Mouse (Mus musculus) heart, postnatal 36 days (tissue): ENCODE measurements around the gene Olfr1138. TPM values are rescaled to one million over a fixed set of nuclear protein-coding genes. Genes with fewer than 3 reads are reported as not detected.

Experiments used
- DNase-seq, 2 experiments: peaks; one replicate each; pipeline ENCODE4 v3.0.0; 2021 to 2022
- intact Hi-C: fragments of 180-260 bp; cut with DNase I; formaldehyde crosslinking; loops from one replicate; pipeline ENCODE4 v1.15.1; 2025
- total RNA-seq, 2 experiments: library from RNA; stranded (reverse); gene quantifications; 2 replicates each; pipeline ENCODE4 v1.2.3; 2021

The Olfr1138 gene
- total RNA-seq, result not detected

DNA sequence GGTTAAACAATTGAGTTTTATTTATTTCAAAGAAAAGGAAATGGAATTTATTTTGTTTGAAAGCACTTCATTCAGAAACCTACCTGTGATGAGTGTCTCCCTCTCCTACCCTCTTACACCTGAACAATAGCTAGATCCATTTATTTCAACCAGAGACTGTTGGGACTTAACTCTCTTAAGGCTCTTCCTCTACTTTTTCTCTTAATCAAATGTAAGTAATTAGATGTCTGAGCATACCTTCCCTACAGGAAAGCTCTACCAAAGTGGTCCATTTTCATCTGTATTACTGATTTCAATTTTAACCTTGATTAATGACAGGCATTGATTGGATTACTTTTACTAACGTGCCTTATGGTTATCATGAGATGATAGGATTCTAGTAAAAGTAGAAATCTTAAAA lies at the start of gene Olfr1138:
Olfr1138 (minus strand) TSS at position 101 of the 400 bp plus-strand sequence.
- no peak for DNase-seq
- intact Hi-C loops, result no loop called here

DNA sequence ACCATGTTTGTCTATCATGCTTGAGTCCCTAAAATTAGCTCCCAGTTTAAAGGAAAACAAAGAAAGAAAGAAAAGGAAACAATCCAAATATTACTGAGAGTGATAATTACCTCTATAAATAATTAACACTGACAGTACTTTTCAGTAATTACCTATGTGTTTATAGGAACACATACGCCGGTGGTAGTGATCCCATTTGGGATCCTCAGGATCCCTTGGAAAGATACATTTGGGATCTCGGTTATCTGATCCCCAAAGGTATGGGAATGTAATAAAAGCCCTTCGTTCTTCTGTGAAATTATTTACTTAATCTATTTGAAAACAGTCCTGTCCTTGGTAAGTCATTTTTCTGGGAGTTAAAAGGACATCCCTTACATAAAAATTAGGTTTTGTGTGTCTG lies 39.4 kb upstream of the Olfr1138 start, which contains the start of gene Olfr152:
Olfr152 (plus strand) TSS at position 301 of the 400 bp plus-strand sequence.
- DNase-seq, result no peak
- intact Hi-C loops, result no loop called here

DNA sequence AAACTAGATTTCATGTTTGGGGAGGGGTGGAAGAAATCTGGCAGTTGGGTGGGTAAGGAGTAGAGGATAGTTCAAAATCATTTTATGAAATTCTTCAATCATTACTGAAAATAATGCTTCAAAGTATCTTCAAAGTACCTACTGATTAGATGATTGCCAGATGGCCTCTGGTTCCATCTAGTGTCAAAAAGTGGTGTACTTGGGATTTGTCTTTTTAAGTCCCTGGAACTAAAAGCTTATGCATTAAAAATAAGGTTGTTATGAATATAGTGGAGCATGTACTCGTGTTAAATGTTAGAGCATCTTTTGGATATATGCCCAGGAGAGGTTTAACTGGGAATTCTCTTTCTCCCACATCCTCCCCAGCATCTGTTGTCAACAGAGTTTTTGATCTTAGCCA lies 36.4 kb upstream of the Olfr1138 start:
- intact Hi-C loops, result no loop called here
- DNase-seq, result no peak

DNA sequence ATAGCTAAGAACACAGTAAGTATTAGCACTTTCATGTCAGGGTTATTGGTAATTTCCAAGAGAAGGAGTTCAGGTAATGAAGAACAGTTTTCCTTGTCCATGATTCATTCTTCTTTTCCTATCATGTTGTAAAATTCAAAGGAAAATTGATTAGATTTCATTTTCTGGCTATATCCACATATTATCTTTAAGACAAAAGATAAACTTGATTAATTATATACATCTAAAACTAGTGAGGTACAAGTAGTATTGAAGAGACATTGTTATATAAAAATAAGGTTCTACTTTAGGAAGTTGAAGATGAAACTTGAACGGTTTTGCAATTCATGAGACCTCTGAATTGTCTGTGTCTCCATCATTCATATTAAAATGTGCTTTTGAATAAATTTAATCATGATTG lies 14.1 kb upstream of the Olfr1138 start, which contains the start of gene Olfr1141:
Olfr1141 (minus strand) TSS at position 101 of the 400 bp plus-strand sequence.
- DNase-seq, result no peak
- intact Hi-C loops, result no loop called here

DNA sequence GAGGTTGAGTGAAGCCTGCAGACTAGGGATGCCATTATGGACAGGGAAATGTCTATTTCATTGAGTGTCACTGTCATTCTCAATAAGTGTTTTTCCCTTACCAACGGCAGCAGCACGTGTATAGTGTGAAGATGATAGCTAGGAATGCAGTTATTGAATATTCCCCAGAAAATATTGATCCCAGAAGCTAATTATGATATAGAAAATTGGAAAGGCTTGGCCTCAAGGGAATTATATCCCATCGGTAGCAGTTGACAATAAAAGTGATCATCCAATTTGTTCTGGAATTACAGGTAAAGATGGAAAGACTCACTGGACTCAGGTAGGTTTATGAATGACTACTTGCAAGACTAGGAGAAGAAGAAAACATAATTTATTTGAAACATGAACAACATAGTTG lies 3.7 kb upstream of the Olfr1138 start, which contains the start of gene Olfr1140:
Olfr1140 (plus strand) TSS at position 301 of the 400 bp plus-strand sequence.
- DNase-seq, result no peak
- intact Hi-C loops, result no loop called here

- intact Hi-C loops, result no loop called here
- DNase-seq, result no peak
These were observed 26.7 kb downstream of the Olfr1138 start, which contains the start of gene Olfr1137 for GRCm38 (mm10) chr2:87713079-87713478. TSS of gene Olfr1137 (minus strand) at chr2:87713179.

- no peak for DNase-seq
- intact Hi-C loops, result no loop called here
These were observed 45.9 kb downstream of the Olfr1138 start, which contains the start of gene Olfr1136 for GRCm38 (mm10) chr2:87693847-87694246. TSS of gene Olfr1136 (minus strand) at chr2:87693947.

Other genes with a start within 250 kb of the Olfr1138 start
- not detected for gene Pramel7, start 242.9 kb downstream of the Olfr1138 start, total RNA-seq
- gene Pramel6, start 233.4 kb downstream of the Olfr1138 start, total RNA-seq, result not detected
- gene Olfr153, start 208.2 kb downstream of the Olfr1138 start, total RNA-seq, result not detected
- not detected for gene Olfr1128, start 194.4 kb downstream of the Olfr1138 start, total RNA-seq
- not detected for gene Olfr1129, start 166.1 kb downstream of the Olfr1138 start, total RNA-seq
- not detected for gene Olfr1130, start 133.8 kb downstream of the Olfr1138 start, total RNA-seq
- gene Olfr1131, start 112.9 kb downstream of the Olfr1138 start, total RNA-seq, result not detected
- gene Olfr1132, start 102.4 kb downstream of the Olfr1138 start, total RNA-seq, result not detected
- not detected for gene Olfr1133, start 92.6 kb downstream of the Olfr1138 start, total RNA-seq
- gene Olfr1134, start 81.5 kb downstream of the Olfr1138 start, total RNA-seq, result not detected
- not detected for gene Olfr1135, start 66.3 kb downstream of the Olfr1138 start, total RNA-seq
- gene Olfr1136, start 46.0 kb downstream of the Olfr1138 start, total RNA-seq, result not detected
- gene Olfr1137, start 26.8 kb downstream of the Olfr1138 start, total RNA-seq, result not detected
- gene Olfr1140, start 3.8 kb upstream of the Olfr1138 start, total RNA-seq, result not detected
- not detected for gene Olfr1141, start 14.0 kb upstream of the Olfr1138 start, total RNA-seq
- not detected for gene Olfr152, start 39.5 kb upstream of the Olfr1138 start, total RNA-seq
- gene Olfr1143, start 60.6 kb upstream of the Olfr1138 start, total RNA-seq, result not detected
- not detected for gene Olfr1145, start 69.8 kb upstream of the Olfr1138 start, total RNA-seq
- not detected for gene Olfr1148, start 90.6 kb upstream of the Olfr1138 start, total RNA-seq
- gene Olfr1150-ps1, start 104.0 kb upstream of the Olfr1138 start, total RNA-seq, result not detected
- not detected for gene Olfr1151, start 115.9 kb upstream of the Olfr1138 start, total RNA-seq
- not detected for gene Olfr1152, start 126.5 kb upstream of the Olfr1138 start, total RNA-seq
- not detected for gene Olfr1153, start 155.0 kb upstream of the Olfr1138 start, total RNA-seq
- not detected for gene Olfr1154, start 165.2 kb upstream of the Olfr1138 start, total RNA-seq
- not detected for gene Olfr1155, start 205.2 kb upstream of the Olfr1138 start, total RNA-seq
- gene Olfr1156, start 213.1 kb upstream of the Olfr1138 start, total RNA-seq, result not detected
- not detected for gene Olfr1157, start 228.3 kb upstream of the Olfr1138 start, total RNA-seq
- not detected for gene Olfr74, start 234.7 kb upstream of the Olfr1138 start, total RNA-seq